Mouse (Mus musculus) embryonic fibroblast, embryonic 13.5 days (primary cell): Measurements from ENCODE around the gene Ptpre. TPM values are rescaled to one million over a fixed set of nuclear protein-coding genes. Genes with fewer than 3 reads are reported as not detected.
A peak's percentile ranks its signal among the peaks of the same experiment; 100 is the strongest.

Experiments used
- H3K27ac ChIP-seq: 2 replicates; pipeline ENCODE4 v1.5.1; 2012; ENCODE audit warnings: low read length, control low read depth, inconsistent platforms; ENCODE audit not compliant: insufficient read depth
- H3K4me1 ChIP-seq: 2 replicates; pipeline ENCODE4 v1.6.1; 2011; ENCODE audit warnings: low read length; ENCODE audit not compliant: control insufficient read depth, insufficient read depth
- H3K4me3 ChIP-seq: 2 replicates; pipeline ENCODE4 v1.5.1; 2011; ENCODE audit warnings: mild to moderate bottlenecking, control low read depth, low read length; ENCODE audit not compliant: insufficient read depth
- CTCF ChIP-seq: IDR thresholded peaks from 2 replicates; pipeline ENCODE4 v1.5.1; 2011; ENCODE audit warnings: mild to moderate bottlenecking, control low read depth, low read length, moderate library complexity, borderline replicate concordance; ENCODE audit not compliant: insufficient read depth
- POLR2A ChIP-seq: IDR thresholded peaks from 2 replicates; pipeline ENCODE4 v1.6.1; 2011; ENCODE audit warnings: low read depth, mild to moderate bottlenecking, control low read depth, low read length, moderate library complexity
- polyA plus RNA-seq: library from polyadenylated mRNA; stranded (reverse); fragments of >200 nt; gene quantifications from 2 replicates; pipeline ENCODE4 v1.2.4, GENCODE M21; 2011; ENCODE audit warnings: low read depth; ENCODE audit not compliant: missing spikeins, insufficient read length

The Ptpre gene
- polyA plus RNA-seq, 1 experiment: 3.2 TPM

- Histone ChIP-seq H3K4me1 (no peaks in the 10 kb centered on the region; the same call in 1 of the 2 replicates), H3K27ac (no peak overlapping the region), H3K4me3 (no peak overlapping the region)
- TF ChIP-seq POLR2A: no peak
- no peak for TF ChIP-seq CTCF
Observed at GRCm38 (mm10) chr7:135703600-135704148, 166.4 kb downstream of the Ptpre start.

- Histone ChIP-seq H3K27ac (no peak overlapping the region), H3K4me3 (no peak overlapping the region), H3K4me1 (no peaks in the 10 kb centered on the region; the same call in 1 of the 2 replicates)
- TF ChIP-seq CTCF: no peak
- TF ChIP-seq POLR2A: no peak
Observed at GRCm38 (mm10) chr7:135704251-135704650, 167.0 kb downstream of the Ptpre start.

GRCm38 (mm10) chr7:135705083-135705482, 167.8 kb downstream of the Ptpre start:
- H3K4me3 ChIP-seq: no peak overlapping the region
- H3K27ac ChIP-seq: no peak overlapping the region
- TF ChIP-seq POLR2A (no peak), CTCF (no peak)
- no peaks in the 10 kb centered on the region for H3K4me1 ChIP-seq

GRCm38 (mm10) chr7:135705753-135706152, 168.5 kb downstream of the Ptpre start:
- no peak for TF ChIP-seq CTCF
- TF ChIP-seq POLR2A: no peak
- H3K4me3 ChIP-seq: no peak overlapping the region
- no peak overlapping the region for H3K27ac ChIP-seq
- no peaks in the 10 kb centered on the region for H3K4me1 ChIP-seq

- no peak overlapping the region for H3K27ac ChIP-seq
- no peak overlapping the region for H3K4me3 ChIP-seq
- TF ChIP-seq CTCF: no peak
- no peak for TF ChIP-seq POLR2A
- H3K4me1 ChIP-seq: no peaks in the 10 kb centered on the region
Observed at GRCm38 (mm10) chr7:135710702-135711101, 173.4 kb downstream of the Ptpre start.

GRCm38 (mm10) chr7:135712534-135712933, 175.3 kb downstream of the Ptpre start:
- H3K4me3 ChIP-seq: no peak overlapping the region
- no peak for TF ChIP-seq CTCF
- TF ChIP-seq POLR2A: no peak
- no peak overlapping the region for H3K27ac ChIP-seq
- no peaks in the 10 kb centered on the region for H3K4me1 ChIP-seq

- TF ChIP-seq POLR2A: no peak
- TF ChIP-seq CTCF: no peak
- Histone ChIP-seq H3K4me3 (peak overlapping the region; percentile 16; the same call in 1 of the 2 replicates), H3K4me1 (no peaks in the 10 kb centered on the region)
Observed at GRCm38 (mm10) chr7:135713326-135713725, 176.0 kb downstream of the Ptpre start.

GRCm38 (mm10) chr7:135715166-135715565, 177.9 kb downstream of the Ptpre start:
- peak overlapping the region; percentile 98 for H3K4me3 ChIP-seq
- TF ChIP-seq POLR2A (no peak), CTCF (no peak)
- H3K27ac ChIP-seq: no peak overlapping the region
- H3K4me1 ChIP-seq: no peaks in the 10 kb centered on the region

More at GRCm38 (mm10) chr7:135713326-135713725, 176.0 kb downstream of the Ptpre start:
- no peak overlapping the region for H3K27ac ChIP-seq

GRCm38 (mm10) chr7:135715642-135716444, 178.6 kb downstream of the Ptpre start, which contains the start of gene Mki67:
Gene Mki67 (minus strand): TSS chr7:135716361.
- Histone ChIP-seq H3K27ac (0 out of 2 replicates have a peak within 1 kb of the TSS, but pooled peaks have one; percentile 9), H3K4me1 (no peaks in the 10 kb centered on the region), H3K4me3 (peak within 1 kb of the TSS; percentile 98)
- TF ChIP-seq POLR2A (0 out of 2 replicates have a peak, but pooled peaks have one; percentile 36), CTCF (no peak)

- TF ChIP-seq POLR2A: peak; percentile 77
- TF ChIP-seq CTCF: no peak
- no peak overlapping the region for H3K27ac ChIP-seq
- peak overlapping the region; percentile 61 for H3K4me3 ChIP-seq
- H3K4me1 ChIP-seq: no peaks in the 10 kb centered on the region
Observed at GRCm38 (mm10) chr7:135716445-135716877, 179.2 kb downstream of the Ptpre start.
